In the genomic region with DNA sequence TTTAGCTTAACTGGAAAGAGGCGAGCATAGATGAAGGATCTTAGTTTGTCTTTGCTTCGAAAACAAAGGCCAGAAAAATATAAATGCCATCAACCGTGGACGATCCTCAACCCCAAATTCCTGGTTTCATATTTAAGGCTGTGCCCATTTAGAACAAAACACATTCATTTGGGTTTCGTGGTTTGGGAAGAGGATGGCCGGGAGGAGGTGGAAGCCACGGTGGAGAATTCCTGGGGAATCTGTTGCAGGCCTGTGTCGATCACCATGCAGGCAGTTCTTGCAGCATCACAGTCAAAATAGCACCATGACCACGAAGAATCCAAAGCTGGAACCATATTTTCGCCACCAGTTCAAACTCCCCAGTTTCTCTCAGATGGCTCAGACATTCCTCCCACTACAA, we compare ENCODE assay signal across 20 mouse cellular contexts.
DNase-seq lines count a peak whose midpoint lies in the region; TF ChIP-seq lines count a peak whose summit lies in the region.
"Had no signal": no experiment of that assay in that cellular context is flagged by ENCODE, and none has a peak within 500 bp of the region (broad histone marks: within the 10 kb centered on the region; RNA-seq: fewer than 3 reads in every experiment).

No protein-coding gene starts in this region.

- H3K27ac ChIP-seq in embryonic fibroblast, embryonic 13.5 days (ENCODE audit: insufficient read depth, low read length): peak overlapping the region; percentile 81
- H3K27ac ChIP-seq in layer of hippocampus, adult 2 months: no peak overlapping the region
- H3K27ac ChIP-seq: embryonic facial prominence, embryonic 13.5 days; forebrain, embryonic 12.5 days; gastrocnemius, adult 2 months; heart, embryonic 10.5 days; hindbrain, embryonic 12.5 days had no signal

- DNase-seq in heart, adult 11 months: peak; percentile 43
- no peak for DNase-seq in heart, adult 8-10 months (ENCODE audit: low spot score)
- DNase-seq in Muller cell, postnatal 12 days (ENCODE audit: inconsistent ontology term): peak; percentile 91
- no peak for DNase-seq in thymus, adult 18-20 months
- DNase-seq in layer of hippocampus, adult 2 months (ENCODE audit: low spot score in 2 of 2): no peak
- DNase-seq: adrenal gland, adult 8-10 months; adrenal gland, postnatal 36 days; B cell, adult 2 months; cerebellum, adult 11 months; cerebellum, adult 8-10 months; cerebellum, postnatal 14 days; gastrocnemius, adult 2 months; gastrocnemius, postnatal 25 days; heart, postnatal 10 days; heart, postnatal 4 days had no signal

- TF ChIP-seq CTCF in embryonic fibroblast, embryonic 13.5 days (IDR thresholded peaks at IDR 0.05; ENCODE audit: borderline replicate concordance, insufficient read depth, low read length): no peak
- TF ChIP-seq CTCF in layer of hippocampus, adult 2 months (conservative IDR thresholded peaks at IDR 0.05): no peak

- H3K4me1 ChIP-seq in embryonic fibroblast, embryonic 13.5 days (ENCODE audit: control insufficient read depth, insufficient read depth, low read length): no peaks in the 10 kb centered on the region
- H3K4me1 ChIP-seq: forebrain, embryonic 12.5 days; heart, embryonic 10.5 days; hindbrain, embryonic 12.5 days had no signal

- no peak overlapping the region for H3K4me3 ChIP-seq in embryonic fibroblast, embryonic 13.5 days (ENCODE audit: insufficient read depth, low read length)
- no peak overlapping the region for H3K4me3 ChIP-seq in layer of hippocampus, adult 2 months
- H3K4me3 ChIP-seq: embryonic facial prominence, embryonic 13.5 days; forebrain, embryonic 12.5 days; gastrocnemius, adult 2 months; heart, embryonic 10.5 days; hindbrain, embryonic 12.5 days had no signal

- TF ChIP-seq POLR2A in embryonic fibroblast, embryonic 13.5 days (IDR thresholded peaks at IDR 0.05; ENCODE audit: low read depth, low read length): no peak

Comparison
In these comparisons a context has a peak if more than half of its experiments do, and no peak if none do; other contexts are left out.
1. DNase-seq: peak in heart, adult 11 months (single experiment) and Muller cell, postnatal 12 days (single experiment); none in heart, adult 8-10 months (single experiment), thymus, adult 18-20 months (0 of 2) and layer of hippocampus, adult 2 months (0 of 2).